Mouse (Mus musculus) kidney, postnatal 14 days (tissue): ENCODE data around the gene Mre11a.
"Not testable (repeated sequence)": the region's sequence is repeated elsewhere in the genome, so short reads cannot be mapped to it uniquely, and the experiment has no call there.

Experiments used
- DNase-seq: peaks from one replicate; pipeline ENCODE4 v3.0.0; 2022; ENCODE audit warnings: mixed read lengths

The Mre11a gene

DNA sequence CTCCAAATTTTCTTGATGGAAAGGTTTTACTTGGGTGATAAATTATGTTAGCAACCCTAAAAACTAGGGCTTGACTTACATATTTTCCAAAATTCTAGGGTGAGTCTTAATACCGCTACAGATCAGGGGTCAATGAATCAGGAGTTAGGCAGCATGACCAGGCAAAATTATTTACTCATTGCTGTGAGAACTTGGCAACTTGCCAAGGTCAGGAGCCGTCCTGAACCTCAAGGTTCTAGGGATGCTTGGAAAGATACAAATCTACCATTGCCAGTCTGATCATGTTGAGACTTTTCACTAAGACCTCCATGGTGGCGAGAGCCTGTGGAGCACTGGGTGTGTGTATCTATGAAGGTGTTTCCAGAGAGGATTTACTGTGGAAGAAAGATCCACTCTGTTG is 87.1 kb downstream of the Mre11a start:
- no peak for DNase-seq

DNA sequence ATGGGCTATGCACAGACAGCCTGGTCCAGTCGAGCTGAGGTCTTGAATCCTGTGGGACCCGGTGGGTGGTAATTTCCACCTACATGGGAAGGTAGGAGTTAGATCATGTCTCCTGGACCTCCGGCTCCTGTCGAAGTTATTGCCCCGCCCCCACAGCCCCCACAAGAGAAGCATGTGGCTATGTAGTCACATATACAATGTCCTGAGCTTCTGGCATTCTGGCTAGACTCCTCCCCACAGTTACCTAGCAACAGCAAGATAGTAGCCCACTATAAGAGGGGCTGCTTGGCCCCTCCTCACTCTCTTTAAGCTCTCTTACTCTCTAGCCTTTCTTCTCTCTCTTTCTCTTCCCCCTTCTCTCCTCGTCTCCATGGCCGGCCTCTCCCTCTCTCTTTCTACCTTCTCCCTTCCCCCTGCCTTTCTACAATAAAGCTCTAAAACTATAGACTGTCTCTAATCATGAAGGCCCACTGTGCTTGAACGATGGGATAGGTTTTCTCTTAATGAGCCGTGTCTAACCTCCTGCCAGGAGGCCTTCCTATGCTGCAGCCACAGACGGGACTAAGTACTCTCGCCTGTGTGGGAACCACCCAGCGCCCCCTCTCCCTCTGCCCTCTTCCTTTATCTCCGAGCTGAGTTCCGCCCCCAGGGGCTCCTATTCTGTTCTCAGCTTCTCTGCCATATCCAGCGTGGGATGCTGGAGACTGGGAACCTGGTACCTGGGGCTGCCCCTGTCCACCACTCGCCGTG is 87.9 kb downstream of the Mre11a start:
- no peak for DNase-seq

DNA sequence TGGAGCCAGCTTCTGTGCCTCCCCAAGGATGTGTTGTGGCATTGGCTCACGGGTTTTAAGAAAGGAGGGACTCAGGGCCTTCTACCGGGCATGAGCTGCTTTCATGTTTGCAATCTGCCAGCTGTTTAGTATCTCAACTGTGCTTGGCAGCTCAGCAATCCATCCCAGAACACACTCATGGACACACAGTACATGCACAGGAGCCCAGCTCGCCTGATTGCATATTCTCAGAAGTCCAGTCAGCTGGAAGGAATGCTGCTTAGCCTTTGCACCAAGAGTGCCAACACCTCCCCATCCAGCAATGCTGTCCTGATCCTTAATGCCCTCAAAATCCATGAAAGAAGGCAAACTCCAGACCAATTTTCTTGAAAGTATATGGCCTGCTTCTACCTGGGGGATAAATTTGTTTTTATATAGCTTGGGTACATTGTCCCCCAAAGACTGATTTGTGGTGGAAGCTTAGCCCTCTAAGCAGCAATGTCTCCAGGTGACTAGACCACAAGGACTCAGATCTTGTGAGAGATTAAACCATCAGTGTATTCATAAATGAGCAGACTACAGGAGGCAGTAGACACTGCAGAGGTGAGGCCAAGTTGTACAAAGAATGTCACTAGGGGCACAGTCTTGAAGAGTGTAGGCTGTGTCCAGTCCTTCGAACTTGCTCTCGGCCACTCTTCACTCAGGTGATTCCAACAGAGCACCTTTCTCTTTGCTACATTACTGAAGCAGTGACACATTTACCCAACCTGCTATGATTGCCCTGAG is 91.5 kb downstream of the Mre11a start:
- no peak for DNase-seq

DNA sequence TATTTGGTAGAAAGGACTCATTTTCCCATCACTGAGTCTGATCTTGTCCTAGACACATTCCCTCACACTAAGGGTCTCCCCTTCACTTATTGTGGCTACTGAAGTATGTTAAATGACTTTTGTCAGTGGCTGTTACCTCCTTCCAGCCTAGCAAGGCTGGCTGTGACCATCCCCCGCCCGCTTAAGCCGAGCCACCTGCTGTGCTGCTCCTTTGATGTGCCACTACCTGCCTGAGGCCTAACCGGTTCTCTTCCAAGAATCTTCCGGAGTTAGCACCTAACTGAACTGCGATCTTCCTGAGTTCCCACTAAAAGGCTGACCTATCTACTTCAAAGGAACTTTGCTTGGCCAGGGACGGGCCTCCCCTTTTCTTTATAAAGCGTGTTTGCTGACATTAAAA is 92.1 kb downstream of the Mre11a start:
- DNase-seq: not testable (repeated sequence)

DNA sequence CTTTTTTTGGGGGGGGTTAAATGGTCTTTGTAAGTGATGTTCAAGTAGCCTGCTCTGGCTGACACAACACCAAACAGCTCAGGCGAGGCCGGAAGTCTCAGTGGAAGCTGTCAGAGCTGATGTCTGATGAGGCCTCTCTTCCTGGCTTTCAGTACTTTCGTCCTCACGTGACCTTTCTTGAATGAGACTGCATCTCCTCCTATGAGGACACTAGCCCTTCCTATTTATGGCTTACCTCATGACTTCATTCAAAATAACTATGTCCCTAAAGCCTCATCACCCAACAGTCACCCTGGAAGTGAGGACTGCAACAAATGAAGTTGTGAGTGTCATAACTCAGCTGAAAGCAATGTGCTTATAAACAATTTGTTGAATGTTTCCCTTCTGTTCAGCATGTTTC is 100.2 kb downstream of the Mre11a start:
- peak; percentile 15 for DNase-seq

DNA sequence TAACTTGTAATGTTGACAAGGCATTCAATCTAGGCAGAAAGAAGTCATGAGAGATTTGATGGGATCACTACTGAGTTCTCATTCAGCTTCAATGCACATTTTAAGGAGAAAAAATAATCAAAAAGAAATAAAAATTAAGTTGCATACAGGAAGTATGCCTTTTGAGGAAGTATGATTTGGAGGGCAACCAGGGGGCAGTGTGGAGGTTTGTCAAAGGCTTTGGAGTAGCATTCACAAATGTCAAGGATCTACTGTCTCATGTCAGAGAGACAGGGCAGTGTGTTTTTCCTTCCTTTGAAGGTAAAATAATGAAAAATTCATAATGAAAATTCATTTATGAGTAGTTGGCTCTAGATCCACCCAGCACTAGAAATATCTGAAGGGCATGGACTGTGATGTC is 100.7 kb downstream of the Mre11a start:
- no peak for DNase-seq

DNA sequence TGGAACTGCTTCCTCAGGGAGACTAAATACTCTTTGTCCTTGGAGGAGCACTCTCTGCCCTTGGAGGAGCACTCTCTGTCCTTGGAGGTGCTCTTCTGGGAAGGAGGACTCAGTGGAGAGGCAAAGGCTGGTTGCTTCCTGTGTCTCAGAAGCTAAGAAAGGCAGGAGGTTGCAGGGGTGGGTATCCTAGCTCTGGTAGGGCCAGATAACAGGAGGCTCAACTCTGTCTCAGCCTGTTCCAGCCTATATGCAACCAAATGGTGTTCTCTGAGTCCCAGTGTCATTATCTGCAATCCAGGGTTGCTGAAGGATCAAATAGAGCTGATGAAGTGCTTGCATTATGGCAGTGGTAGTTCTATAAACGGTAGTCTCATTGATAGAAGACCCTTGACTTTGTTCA is 101.5 kb downstream of the Mre11a start:
- no peak for DNase-seq
